ENCODE assay signal across 7 mouse cellular contexts in the genomic region with DNA sequence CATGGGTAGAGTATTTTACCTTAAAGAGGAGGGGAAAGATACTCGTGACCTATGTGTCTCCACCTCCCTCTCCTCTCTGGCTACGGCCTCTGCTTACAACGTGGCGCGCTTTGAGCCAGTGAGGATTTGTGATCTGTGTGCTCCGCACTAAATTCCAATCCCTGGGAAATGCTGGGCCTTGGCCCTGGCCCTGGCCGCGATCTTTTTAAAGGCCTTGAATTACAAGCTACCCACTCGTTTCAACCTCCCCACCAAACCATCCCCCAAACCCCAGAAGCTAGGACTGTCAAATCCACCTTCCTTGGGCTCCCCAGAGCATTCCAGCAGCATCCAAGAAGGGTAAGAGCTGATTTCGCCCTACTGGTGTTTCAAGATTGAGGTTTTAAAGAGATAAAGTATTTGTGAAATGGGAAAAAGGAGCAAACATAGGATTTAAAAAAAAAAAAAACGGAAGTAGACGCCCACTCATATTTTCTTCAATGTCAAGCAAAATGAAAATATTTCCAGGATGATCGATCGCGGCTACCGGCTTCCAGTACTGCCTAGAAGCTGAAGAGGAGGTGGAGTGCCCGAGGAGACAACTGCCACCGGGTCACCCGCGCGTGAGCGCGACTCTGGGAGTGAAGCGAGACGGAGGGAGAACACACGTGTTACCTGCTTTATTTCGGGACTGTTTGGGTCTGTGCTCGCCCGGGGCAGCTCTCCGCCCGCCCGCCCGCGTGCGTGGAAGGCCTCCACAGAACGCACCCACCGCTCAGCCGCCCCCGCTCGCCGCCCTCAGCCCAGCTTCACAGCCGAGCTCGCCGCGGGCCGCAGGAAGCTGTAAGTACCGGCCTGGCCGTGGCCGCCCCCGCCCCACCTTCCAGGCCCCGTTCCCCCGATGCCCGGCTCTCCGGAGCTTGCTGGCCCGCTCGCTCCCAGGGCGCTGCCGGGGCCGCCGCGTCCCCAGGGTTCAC. TPM values are rescaled to one million over a fixed set of nuclear protein-coding genes. Genes with fewer than 3 reads are reported as not detected.
DNase-seq lines count a peak whose midpoint lies in the region; ATAC-seq and TF ChIP-seq lines count a peak whose summit lies in the region.

A gene (plus strand): TSS at position 96 of the 956 bp plus-strand sequence.

- peak within 1 kb of the TSS; percentile 53 for H3K4me2 ChIP-seq in lung, postnatal 0 days (replicated peaks; ENCODE audit: low read depth, low read length)
- peak within 1 kb of the TSS; percentile 10 for H3K4me2 ChIP-seq in midbrain, embryonic 16.5 days (ENCODE audit: low read length)

- H3K36me3 ChIP-seq in lung, postnatal 0 days (ENCODE audit: insufficient read depth, low read length), result no peaks in the 10 kb centered on the region
- peaks cover 16% of the 10 kb centered on the region for H3K36me3 ChIP-seq in forebrain, embryonic 10.5 days (replicated peaks)
- no peaks in the 10 kb centered on the region for H3K36me3 ChIP-seq in midbrain, embryonic 16.5 days (ENCODE audit: control insufficient read depth, insufficient read depth, low read length)

- no peak for TF ChIP-seq POLR2A in lung, adult 2 months (IDR thresholded peaks at IDR 0.05; ENCODE audit: borderline replicate concordance, extremely low read depth, low read depth, low read length)

- no peak for DNase-seq in lung, postnatal 0 days (ENCODE audit: low spot score)
- DNase-seq in lung, adult 2 months, result no peak
- DNase-seq in forebrain, embryonic 10.5 days (ENCODE audit: extremely low spot score, low spot score), result peak; percentile 51
- peak in 1 of 2 experiments; percentile 71 for DNase-seq in layer of hippocampus, postnatal 10 days (ENCODE audit: low spot score in 2 of 2)
- DNase-seq in ovary, postnatal 14 days (ENCODE audit: low spot score), result no peak
- no peak for DNase-seq in cerebellum, adult 8-10 months

- no peaks in the 10 kb centered on the region for H3K9me3 ChIP-seq in lung, postnatal 0 days (ENCODE audit: low read length)
- peaks cover 3% of the 10 kb centered on the region; the same call in 1 of the 2 replicates for H3K9me3 ChIP-seq in forebrain, embryonic 10.5 days
- H3K9me3 ChIP-seq in midbrain, embryonic 16.5 days (replicated peaks; ENCODE audit: control insufficient read depth, low read length, poor library complexity, severe bottlenecking), result no peaks in the 10 kb centered on the region; the same call in 1 of the 2 replicates

- H3K4me3 ChIP-seq in lung, postnatal 0 days (ENCODE audit: low read depth, low read length), result peak within 1 kb of the TSS; percentile 37
- H3K4me3 ChIP-seq in lung, adult 2 months (replicated peaks; ENCODE audit: extremely low read depth, low read depth, low read length), result no peak within 1 kb of the TSS
- peak within 1 kb of the TSS; percentile 81 for H3K4me3 ChIP-seq in forebrain, embryonic 10.5 days
- H3K4me3 ChIP-seq in midbrain, embryonic 16.5 days (ENCODE audit: low read depth, low read length), result peak within 1 kb of the TSS; percentile 32

- ATAC-seq in lung, postnatal 0 days, result no peak
- ATAC-seq in midbrain, embryonic 16.5 days, result peak; percentile 29; the same call in 1 of the 2 replicates

- H3K4me1 ChIP-seq in lung, postnatal 0 days (ENCODE audit: insufficient read depth, low read depth, low read length), result peaks cover 7% of the 10 kb centered on the region; the same call in 1 of the 2 replicates
- H3K4me1 ChIP-seq in lung, adult 2 months (ENCODE audit: control insufficient read depth, insufficient read depth, low read length), result no peaks in the 10 kb centered on the region
- peaks cover 49% of the 10 kb centered on the region for H3K4me1 ChIP-seq in forebrain, embryonic 10.5 days
- H3K4me1 ChIP-seq in midbrain, embryonic 16.5 days (ENCODE audit: control insufficient read depth, insufficient read depth, low read length), result peaks cover 6% of the 10 kb centered on the region

- no peak for TF ChIP-seq CTCF in lung, postnatal 0 days (IDR thresholded peaks at IDR 0.05)
- no peak for TF ChIP-seq CTCF in lung, adult 2 months (IDR thresholded peaks at IDR 0.05; ENCODE audit: insufficient read depth, low read length)

- H3K27me3 ChIP-seq in lung, postnatal 0 days (replicated peaks; ENCODE audit: insufficient read depth, low read length), result peaks cover 78% of the 10 kb centered on the region
- peaks cover 99% of the 10 kb centered on the region for H3K27me3 ChIP-seq in forebrain, embryonic 10.5 days (ENCODE audit: poor library complexity, severe bottlenecking)
- H3K27me3 ChIP-seq in midbrain, embryonic 16.5 days (ENCODE audit: control insufficient read depth, insufficient read depth, low read depth, low read length), result peaks cover 51% of the 10 kb centered on the region

- no peak for TF ChIP-seq EP300 in lung, postnatal 0 days (IDR thresholded peaks at IDR 0.05)

- no peak within 1 kb of the TSS for H3K27ac ChIP-seq in lung, postnatal 0 days (ENCODE audit: low read length)
- peak within 1 kb of the TSS; percentile 96 for H3K27ac ChIP-seq in forebrain, embryonic 10.5 days
- peak within 1 kb of the TSS; percentile 61 for H3K27ac ChIP-seq in midbrain, embryonic 16.5 days (ENCODE audit: low read length)

- WGBS in lung, postnatal 0 days, result under 1% methylated on average over 48 of the region's 61 CpGs
- 2% methylated on average over 61 of the region's 61 CpGs for WGBS in lung, adult 2 months
- WGBS in forebrain, embryonic 10.5 days, result under 1% methylated on average over 54 of the region's 61 CpGs
- 1% methylated on average over 54 of the region's 61 CpGs for WGBS in midbrain, embryonic 16.5 days

- H3K9ac ChIP-seq in lung, postnatal 0 days (replicated peaks; ENCODE audit: low read depth), result no peak within 1 kb of the TSS
- H3K9ac ChIP-seq in midbrain, embryonic 16.5 days (ENCODE audit: low read depth, low read length), result peak within 1 kb of the TSS; percentile 44; the same call in 1 of the 2 replicates

RNA-seq across cellular contexts. Expression of the gene that starts here (rescaled TPM):
- not detected in 2 replicates for polyA plus RNA-seq in lung, postnatal 0 days (2015; fragmentation: Nextera tagmentation; extraction: Ambion mirVana)
- polyA plus RNA-seq in lung, adult 2 months (2012; rRNA removed), result 0.07 TPM in 1 of 2 replicates, not detected in the other
- 20.2 and 20.7 TPM in 2 replicates for polyA plus RNA-seq in forebrain, embryonic 10.5 days (2016; fragmentation: Nextera tagmentation; extraction: Ambion mirVana)
- total RNA-seq in layer of hippocampus, postnatal 10 days (2021), result 100 to 1,000 TPM; 182 to 209 TPM
- polyA plus RNA-seq in midbrain, embryonic 16.5 days (2015; fragmentation: Nextera tagmentation; extraction: Ambion mirVana), result 1.7 and 2.5 TPM in 2 replicates
